Mouse (Mus musculus) kidney, postnatal 0 days (tissue): ENCODE results near the gene Nckap5. TPM values are rescaled to one million over a fixed set of nuclear protein-coding genes. Genes with fewer than 3 reads are reported as not detected.

ENCODE experiments used
- ATAC-seq: fragments of 200-750 bp; cut with Nextera tagmentation; replicated peaks from 2 replicates; pipeline ENCODE4 v1.8.0; 2017; ENCODE audit warnings: low read depth, moderate number of reproducible peaks, moderate TSS enrichment, moderate library complexity; ENCODE audit not compliant: low FRiP score
- DNase-seq: peaks from one replicate; pipeline ENCODE4 v3.0.0-alpha.2; 2016; ENCODE audit warnings: low spot score
- H3K27ac ChIP-seq: fragments of 300-500 bp; sonication (generic); 2 replicates; pipeline ENCODE4 v1.5.1; 2014; ENCODE audit warnings: mild to moderate bottlenecking
- H3K27me3 ChIP-seq: fragments of 300-500 bp; sonication (generic); 2 replicates; pipeline ENCODE4 v1.6.1; 2014; ENCODE audit warnings: low read length, mixed read lengths; ENCODE audit not compliant: insufficient read depth
- H3K36me3 ChIP-seq: fragments of 300-500 bp; sonication (generic); 2 replicates; pipeline ENCODE4 v1.6.1; 2014; ENCODE audit warnings: low read length, mixed read lengths; ENCODE audit not compliant: insufficient read depth
- H3K4me1 ChIP-seq: fragments of 300-500 bp; sonication (generic); replicated peaks from 2 replicates; pipeline ENCODE4 v1.6.1; 2014; ENCODE audit warnings: antibody characterized with exemption, low read length, mixed read lengths; ENCODE audit not compliant: insufficient read depth
- H3K4me2 ChIP-seq: fragments of 300-500 bp; sonication (generic); 2 replicates; pipeline ENCODE4 v1.6.1; 2014; ENCODE audit warnings: mild to moderate bottlenecking, low read length, moderate library complexity, mixed read lengths
- H3K4me3 ChIP-seq: fragments of 300-500 bp; sonication (generic); replicated peaks from 2 replicates; pipeline ENCODE4 v1.5.1; 2014; ENCODE audit warnings: low read depth, low read length
- H3K9ac ChIP-seq: fragments of 300-500 bp; sonication (generic); 2 replicates; pipeline ENCODE4 v1.6.1; 2014; ENCODE audit warnings: low read depth, low read length
- H3K9me3 ChIP-seq: fragments of 300-500 bp; sonication (generic); replicated peaks from 2 replicates; pipeline ENCODE4 v1.6.1; 2016; ENCODE audit warnings: low read length, inconsistent platforms, mixed read lengths
- CTCF ChIP-seq: IDR thresholded peaks from 2 replicates; pipeline ENCODE4 v1.5.1; 2016; ENCODE audit warnings: antibody characterized with exemption, low read depth, mild to moderate bottlenecking, moderate library complexity
- WGBS: fragments of 180-500 bp; shearing (Covaris S2); extraction: QIAGEN DNeasy Blood & Tissue Kit; methylation state at CpG from one replicate; pipeline ENCODE4 v1.1.7; 2014; 5-methylcytosine and 5-hydroxymethylcytosine counted together
- polyA plus RNA-seq: library from polyadenylated mRNA; unstranded; fragments of >200 nt; fragmentation: Nextera tagmentation; extraction: Ambion mirVana; gene quantifications from 2 replicates; pipeline ENCODE4 v1.2.1, GENCODE M21; 2015

Gene Nckap5
- polyA plus RNA-seq, 1 experiment from 2014 or later: 4.0 TPM

DNA sequence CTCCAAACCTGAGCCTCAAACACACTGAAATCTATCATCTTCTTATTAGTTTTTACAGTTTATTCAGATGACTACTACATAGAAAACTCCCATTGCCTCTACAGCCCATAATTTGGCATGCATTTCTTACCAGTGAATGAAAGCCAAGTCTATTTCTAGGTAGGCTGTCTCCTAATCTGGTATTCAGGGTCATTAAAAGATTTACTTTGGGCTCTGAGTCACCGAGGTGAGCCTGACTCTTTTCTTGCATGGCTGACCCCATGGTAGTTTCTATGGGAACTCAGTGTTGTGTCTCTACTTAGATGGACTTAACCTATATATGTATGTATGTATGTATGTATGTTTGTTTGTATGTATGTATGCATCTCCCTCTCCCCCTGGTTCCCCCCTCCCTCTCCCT is 63.6 kb downstream of the Nckap5 start:
- ATAC-seq: no peak
- 31% methylated on average over 1 of the region's 1 CpGs for WGBS
- no peaks in the 10 kb centered on the region for H3K4me1 ChIP-seq
- H3K4me2 ChIP-seq: no peak overlapping the region
- no peak for TF ChIP-seq CTCF
- H3K27me3 ChIP-seq: no peaks in the 10 kb centered on the region
- H3K27ac ChIP-seq: no peak overlapping the region
- no peak overlapping the region for H3K4me3 ChIP-seq
- no peak for DNase-seq
- H3K36me3 ChIP-seq: no peaks in the 10 kb centered on the region
- H3K9ac ChIP-seq: no peak overlapping the region
- no peaks in the 10 kb centered on the region for H3K9me3 ChIP-seq

DNA sequence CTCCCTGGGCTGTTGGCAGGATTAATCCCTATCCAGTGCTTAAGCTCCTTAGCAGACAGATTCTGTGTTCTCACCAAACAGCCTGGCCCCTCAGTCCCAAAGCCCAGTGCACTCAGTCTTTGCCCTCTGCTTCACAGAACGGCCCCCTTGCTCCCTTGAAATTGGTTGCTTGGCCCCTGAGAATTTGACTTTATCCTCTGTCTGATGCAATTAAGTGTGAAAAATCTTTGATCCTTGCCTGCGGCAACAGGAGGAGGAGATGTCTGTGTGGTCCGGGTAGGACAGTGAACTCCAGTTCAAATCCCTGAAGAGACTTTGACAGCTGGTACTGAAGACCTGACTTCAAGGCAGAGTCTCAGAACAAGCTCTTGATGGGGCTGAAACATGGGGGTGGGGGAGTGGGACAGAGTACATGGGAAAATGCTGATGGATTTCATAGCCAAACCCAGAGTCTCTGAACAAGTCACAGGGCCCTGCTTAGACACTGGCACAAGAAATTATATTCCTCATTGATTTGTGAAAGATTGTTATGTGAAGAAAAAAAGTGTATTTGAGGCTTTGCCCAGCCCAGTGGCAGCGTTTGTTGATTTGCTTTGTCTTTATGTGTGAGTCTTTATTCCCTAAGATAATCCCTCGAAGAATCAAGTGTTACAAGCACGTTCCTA is 65.0 kb downstream of the Nckap5 start:
- Histone ChIP-seq H3K4me3 (no peak overlapping the region), H3K27me3 (no peaks in the 10 kb centered on the region), H3K9ac (no peak overlapping the region), H3K36me3 (no peaks in the 10 kb centered on the region), H3K27ac (no peak overlapping the region), H3K4me2 (no peak overlapping the region), H3K4me1 (no peaks in the 10 kb centered on the region), H3K9me3 (no peaks in the 10 kb centered on the region)
- ATAC-seq: no peak
- 51% methylated on average over 6 of the region's 6 CpGs for WGBS
- TF ChIP-seq CTCF: no peak
- DNase-seq: no peak

DNA sequence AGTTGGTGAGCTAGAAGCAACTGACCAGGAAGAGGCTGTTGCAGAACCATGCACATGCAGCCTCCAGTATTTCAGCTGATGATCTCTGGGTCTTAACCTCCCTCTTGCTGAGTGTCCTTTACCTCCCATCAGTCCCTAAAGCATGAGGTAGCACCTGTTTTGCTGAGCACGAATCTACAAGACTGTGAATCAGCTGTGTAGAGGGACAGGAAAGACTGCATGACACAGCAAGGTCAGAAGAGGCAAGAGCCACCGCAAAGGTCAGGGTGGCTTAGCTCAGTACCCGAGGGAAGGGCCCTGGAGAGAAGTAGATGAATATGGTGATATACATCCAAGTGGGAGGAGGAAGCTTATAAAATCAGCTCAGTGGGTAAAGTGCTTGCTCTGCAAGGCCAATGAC is 66.4 kb downstream of the Nckap5 start:
- H3K4me2 ChIP-seq: no peak overlapping the region
- no peak overlapping the region for H3K27ac ChIP-seq
- no peaks in the 10 kb centered on the region for H3K36me3 ChIP-seq
- no peaks in the 10 kb centered on the region for H3K4me1 ChIP-seq
- ATAC-seq: no peak
- TF ChIP-seq CTCF: no peak
- DNase-seq: no peak
- no peaks in the 10 kb centered on the region for H3K9me3 ChIP-seq
- 51% methylated on average over 3 of the region's 3 CpGs for WGBS
- no peak overlapping the region for H3K4me3 ChIP-seq
- no peaks in the 10 kb centered on the region for H3K27me3 ChIP-seq
- no peak overlapping the region for H3K9ac ChIP-seq

DNA sequence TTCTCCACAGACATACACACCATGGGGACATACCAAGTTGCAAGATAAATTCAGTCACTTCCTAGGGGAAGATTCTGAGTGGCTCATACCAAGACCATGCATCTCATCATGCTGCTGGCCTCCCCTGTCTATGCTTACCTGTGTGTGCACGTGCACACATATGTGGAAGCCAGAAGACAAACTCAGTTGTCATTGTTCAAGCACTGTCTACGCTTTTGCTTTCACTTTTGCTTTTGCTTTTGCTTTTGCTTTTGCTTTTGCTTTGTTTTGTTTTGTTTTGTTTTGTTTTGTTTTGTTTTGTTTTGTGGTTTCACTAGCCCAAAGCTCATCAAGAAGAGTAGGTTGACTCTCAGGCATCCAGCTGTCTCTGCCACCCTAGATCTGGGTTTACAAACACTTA is 67.4 kb downstream of the Nckap5 start:
- TF ChIP-seq CTCF: no peak
- H3K36me3 ChIP-seq: no peaks in the 10 kb centered on the region
- no peaks in the 10 kb centered on the region for H3K27me3 ChIP-seq
- H3K9ac ChIP-seq: no peak overlapping the region
- no peaks in the 10 kb centered on the region for H3K9me3 ChIP-seq
- ATAC-seq: no peak
- DNase-seq: no peak
- H3K27ac ChIP-seq: no peak overlapping the region
- 89% methylated on average over 2 of the region's 2 CpGs for WGBS
- no peak overlapping the region for H3K4me3 ChIP-seq
- H3K4me1 ChIP-seq: no peaks in the 10 kb centered on the region
- no peak overlapping the region for H3K4me2 ChIP-seq

DNA sequence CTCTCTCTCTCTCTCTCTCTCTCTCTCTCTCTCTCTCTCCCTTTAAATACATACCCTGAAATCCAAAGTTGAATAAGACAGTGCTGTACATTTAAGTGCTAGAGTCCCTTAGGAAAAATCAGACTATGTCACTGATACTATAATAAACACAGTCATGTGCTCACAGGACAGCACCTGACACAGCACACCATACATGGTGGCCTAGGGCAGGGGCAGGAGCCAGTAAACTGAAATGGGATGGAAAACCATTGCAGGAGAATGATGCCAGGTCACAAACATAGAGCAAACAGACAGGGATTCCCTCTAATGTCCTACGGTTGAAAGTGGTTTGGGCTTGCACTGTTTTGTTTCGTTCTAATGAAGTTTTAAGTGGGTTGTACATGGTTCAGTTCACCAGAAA is 70.2 kb downstream of the Nckap5 start:
- no peak for TF ChIP-seq CTCF
- Histone ChIP-seq H3K4me1 (no peaks in the 10 kb centered on the region), H3K4me3 (no peak overlapping the region), H3K9ac (no peak overlapping the region), H3K36me3 (no peaks in the 10 kb centered on the region), H3K9me3 (no peaks in the 10 kb centered on the region), H3K27me3 (no peaks in the 10 kb centered on the region), H3K27ac (no peak overlapping the region), H3K4me2 (no peak overlapping the region)
- 54% methylated on average over 2 of the region's 2 CpGs for WGBS
- ATAC-seq: no peak
- DNase-seq: no peak

DNA sequence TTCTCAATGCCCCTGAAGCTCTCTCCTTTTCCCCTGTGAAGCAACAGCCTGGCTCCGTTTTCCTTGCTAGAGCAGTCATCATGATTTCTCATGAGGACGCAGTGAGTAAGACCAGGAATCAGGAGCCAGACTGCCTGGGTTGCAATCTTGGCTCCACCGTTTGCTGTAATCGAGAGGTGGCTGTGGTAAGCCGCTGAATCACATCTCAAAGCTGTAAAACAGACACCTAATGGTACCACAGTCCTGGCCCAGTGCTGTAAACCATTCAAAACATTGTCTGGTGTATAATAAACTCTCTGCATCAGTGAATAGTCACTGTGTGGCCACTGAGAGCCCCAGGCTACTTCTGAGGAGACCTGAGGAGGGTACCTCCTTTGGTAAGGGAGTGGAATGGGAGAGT is 74.9 kb downstream of the Nckap5 start:
- H3K27ac ChIP-seq: no peak overlapping the region
- no peak for ATAC-seq
- H3K4me3 ChIP-seq: no peak overlapping the region
- H3K9me3 ChIP-seq: no peaks in the 10 kb centered on the region
- no peak overlapping the region for H3K4me2 ChIP-seq
- 32% methylated on average over 5 of the region's 5 CpGs for WGBS
- DNase-seq: no peak
- H3K4me1 ChIP-seq: no peaks in the 10 kb centered on the region
- no peak overlapping the region for H3K9ac ChIP-seq
- no peaks in the 10 kb centered on the region for H3K27me3 ChIP-seq
- H3K36me3 ChIP-seq: no peaks in the 10 kb centered on the region
- no peak for TF ChIP-seq CTCF

DNA sequence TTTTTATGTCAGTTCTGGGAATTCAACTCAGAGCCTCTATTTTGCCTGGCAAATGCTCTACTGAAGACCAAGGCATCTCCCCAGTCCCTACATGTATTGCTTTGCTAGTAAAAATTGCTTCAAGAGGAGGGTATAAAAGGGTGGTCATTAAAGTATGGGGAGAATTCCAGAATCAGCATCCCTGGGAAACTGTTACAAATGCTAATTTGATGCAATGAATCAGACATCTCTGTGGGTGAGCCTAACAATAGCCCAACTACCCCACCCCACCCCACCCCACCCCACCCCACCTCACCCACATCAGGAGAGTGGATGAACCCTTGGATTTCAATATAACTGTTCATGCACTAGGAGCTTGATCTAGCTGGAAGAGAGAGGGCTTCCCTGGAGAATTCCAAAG is 77.0 kb downstream of the Nckap5 start:
- no peaks in the 10 kb centered on the region for H3K27me3 ChIP-seq
- no peaks in the 10 kb centered on the region for H3K36me3 ChIP-seq
- no peak overlapping the region for H3K4me2 ChIP-seq
- no peaks in the 10 kb centered on the region for H3K4me1 ChIP-seq
- no peak for ATAC-seq
- TF ChIP-seq CTCF: no peak
- H3K9me3 ChIP-seq: no peaks in the 10 kb centered on the region
- H3K27ac ChIP-seq: no peak overlapping the region
- H3K9ac ChIP-seq: no peak overlapping the region
- DNase-seq: no peak
- H3K4me3 ChIP-seq: no peak overlapping the region
